Mouse (Mus musculus): ENCODE data around the gene Ifitm2. TPM values are rescaled to one million over a fixed set of nuclear protein-coding genes. Genes with fewer than 3 reads are reported as not detected.

The Ifitm2 gene
- total RNA-seq, 2 experiments from 2014 or later = 13.3 to 16.1 TPM

- DNase-seq (ENCODE audit: low spot score in 2 of 2) = no peak
These were observed 10.5 kb downstream of the Ifitm2 start for GRCm38 (mm10) chr7:140945247-140945646.

GRCm38 (mm10) chr7:140944236-140944635 lies 11.6 kb downstream of the Ifitm2 start:
- DNase-seq (ENCODE audit: low spot score in 2 of 2) = no peak

GRCm38 (mm10) chr7:140943356-140943755 lies 12.4 kb downstream of the Ifitm2 start:
- DNase-seq (ENCODE audit: low spot score in 2 of 2) = no peak

GRCm38 (mm10) chr7:140942811-140943210 lies 13.0 kb downstream of the Ifitm2 start:
- DNase-seq (ENCODE audit: low spot score in 2 of 2) = no peak

GRCm38 (mm10) chr7:140942341-140942740 lies 13.4 kb downstream of the Ifitm2 start:
- DNase-seq (ENCODE audit: low spot score in 2 of 2) = no peak

- peak; percentile 58 to 73 for DNase-seq (ENCODE audit: low spot score in 2 of 2)
These were observed 14.3 kb downstream of the Ifitm2 start, which contains the start of gene Pgghg for GRCm38 (mm10) chr7:140941222-140942051. Gene Pgghg (plus strand): TSS chr7:140941391.

- no peak for DNase-seq (ENCODE audit: low spot score in 2 of 2)
These were observed 16.1 kb downstream of the Ifitm2 start for GRCm38 (mm10) chr7:140939669-140940171.

- DNase-seq (ENCODE audit: low spot score in 2 of 2) = no peak
These were observed 16.9 kb downstream of the Ifitm2 start for GRCm38 (mm10) chr7:140938896-140939295.

- no peak for DNase-seq (ENCODE audit: low spot score in 2 of 2)
These were observed 17.4 kb downstream of the Ifitm2 start for GRCm38 (mm10) chr7:140938436-140938835.

- DNase-seq (ENCODE audit: low spot score in 2 of 2) = no peak
These were observed 28.6 kb downstream of the Ifitm2 start for GRCm38 (mm10) chr7:140927181-140927580.

GRCm38 (mm10) chr7:140923070-140923775 lies 32.6 kb downstream of the Ifitm2 start:
- DNase-seq (ENCODE audit: low spot score in 2 of 2) = peak in 1 of 2 experiments; percentile 12

- peak; percentile 41 to 42 for DNase-seq (ENCODE audit: low spot score in 2 of 2)
These were observed 33.3 kb downstream of the Ifitm2 start for GRCm38 (mm10) chr7:140922398-140923069.

- DNase-seq (ENCODE audit: low spot score in 2 of 2) = no peak
These were observed 34.4 kb downstream of the Ifitm2 start for GRCm38 (mm10) chr7:140921225-140921975.

GRCm38 (mm10) chr7:140920418-140921029 lies 35.3 kb downstream of the Ifitm2 start, which contains the start of gene Nlrp6:
Gene Nlrp6 (plus strand): TSS chr7:140920902.
- DNase-seq (ENCODE audit: low spot score in 2 of 2) = no peak

- DNase-seq (ENCODE audit: low spot score in 2 of 2) = no peak
These were observed 35.9 kb downstream of the Ifitm2 start for GRCm38 (mm10) chr7:140919911-140920310.

GRCm38 (mm10) chr7:140914031-140914690 lies 41.6 kb downstream of the Ifitm2 start:
- no peak for DNase-seq (ENCODE audit: low spot score in 2 of 2)

- DNase-seq (ENCODE audit: low spot score in 2 of 2) = no peak
These were observed 42.8 kb downstream of the Ifitm2 start for GRCm38 (mm10) chr7:140912846-140913482.

- peak; percentile 31 to 47 for DNase-seq (ENCODE audit: low spot score in 2 of 2)
These were observed 43.5 kb downstream of the Ifitm2 start for GRCm38 (mm10) chr7:140912293-140912692.

GRCm38 (mm10) chr7:140908634-140909107 lies 47.1 kb downstream of the Ifitm2 start:
- DNase-seq (ENCODE audit: low spot score in 2 of 2) = peak; percentile 73
